7 mouse cellular contexts compared by ENCODE assay signal in the genomic region with DNA sequence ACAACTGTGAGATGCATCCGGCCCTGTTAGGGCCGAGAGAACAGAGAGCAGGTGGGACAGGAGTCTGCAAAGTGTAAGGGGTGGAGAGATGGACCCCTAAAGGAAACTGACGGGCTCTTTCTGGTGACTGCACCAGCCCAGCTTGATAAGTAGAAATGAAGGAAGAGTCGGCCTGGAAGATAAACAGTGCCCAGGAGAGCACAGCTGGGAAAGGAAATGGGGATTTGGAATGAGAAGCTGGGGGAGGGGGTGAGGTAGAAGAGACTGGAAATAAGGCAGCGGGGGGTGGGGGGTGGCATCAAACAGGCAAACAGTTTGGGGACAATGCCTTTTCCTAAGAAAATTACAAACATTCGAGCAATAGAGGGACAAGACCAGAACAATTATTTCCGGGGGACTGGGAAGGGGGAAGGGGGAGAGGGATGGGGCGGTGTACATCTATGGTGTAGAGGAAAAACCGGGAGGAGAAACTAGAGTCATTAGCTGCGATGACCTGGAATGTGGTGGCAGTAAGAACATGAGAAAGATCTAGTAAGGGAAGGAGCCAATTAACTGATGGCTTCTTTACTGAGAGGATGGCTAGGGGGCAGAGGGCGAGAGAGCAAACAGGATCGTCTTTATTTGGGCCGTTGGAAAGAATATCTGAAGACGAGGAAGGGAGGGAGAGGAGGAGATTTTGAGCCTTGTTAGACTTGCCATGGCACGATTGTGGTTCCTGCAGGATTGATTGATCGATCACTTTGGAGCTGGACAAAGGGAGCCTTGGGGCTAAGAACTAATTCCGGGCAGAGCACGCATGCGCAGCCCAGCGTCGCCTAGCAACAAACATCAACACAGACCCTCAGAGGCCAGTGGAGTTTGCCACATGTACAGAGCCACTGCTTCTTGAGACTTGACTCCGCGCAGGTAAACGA. TPM values are rescaled to one million over a fixed set of nuclear protein-coding genes. Genes with fewer than 3 reads are reported as not detected.
A peak's percentile ranks its signal among the peaks of the same experiment; 100 is the strongest.
DNase-seq lines count a peak whose midpoint lies in the region; ATAC-seq and TF ChIP-seq lines count a peak whose summit lies in the region.

A gene (plus strand): TSS at position 851 of the 914 bp plus-strand sequence.

- DNase-seq in adrenal gland, postnatal 14 days, result peak; percentile 55
- DNase-seq in kidney, adult 2 months, result peak; percentile 23
- peak; percentile 91 for DNase-seq in limb, embryonic 10.5 days (ENCODE audit: low spot score)
- peak; percentile 90 for DNase-seq in midbrain, embryonic 10.5 days (ENCODE audit: low spot score)
- DNase-seq in right cerebral cortex, postnatal 25 days, result peak; percentile 33

- H3K27me3 ChIP-seq in kidney, adult 2 months (replicated peaks; ENCODE audit: control insufficient read depth, insufficient read depth, low read length), result no peaks in the 10 kb centered on the region
- H3K27me3 ChIP-seq in limb, embryonic 10.5 days (ENCODE audit: low read depth, poor library complexity, severe bottlenecking), result no peaks in the 10 kb centered on the region
- no peaks in the 10 kb centered on the region for H3K27me3 ChIP-seq in midbrain, embryonic 10.5 days (ENCODE audit: low read depth, poor library complexity, severe bottlenecking)

- peak; percentile 79 for ATAC-seq in common myeloid progenitor, adult 5-6 weeks (replicated peaks; ENCODE audit: low read depth, poor library complexity, severe bottlenecking)
- peak; percentile 81 for ATAC-seq in granulocyte monocyte progenitor cell, adult 5-6 weeks (replicated peaks; ENCODE audit: poor library complexity, severe bottlenecking)

- H3K9me3 ChIP-seq in limb, embryonic 10.5 days (replicated peaks), result no peaks in the 10 kb centered on the region
- no peaks in the 10 kb centered on the region for H3K9me3 ChIP-seq in midbrain, embryonic 10.5 days (replicated peaks)

- no peaks in the 10 kb centered on the region for H3K36me3 ChIP-seq in kidney, adult 2 months (ENCODE audit: control insufficient read depth, insufficient read depth, low read length)
- no peaks in the 10 kb centered on the region for H3K36me3 ChIP-seq in limb, embryonic 10.5 days
- no peaks in the 10 kb centered on the region for H3K36me3 ChIP-seq in midbrain, embryonic 10.5 days

- WGBS in kidney, adult 2 months, result 23% methylated on average over 24 of the region's 24 CpGs
- whole genome bisulfite sequencing in limb, embryonic 10.5 days, result 23% methylated on average over 24 of the region's 24 CpGs
- WGBS in midbrain, embryonic 10.5 days, result 18% methylated on average over 24 of the region's 24 CpGs

- peak within 1 kb of the TSS; percentile 26; the same call in 1 of the 2 replicates for H3K4me3 ChIP-seq in kidney, adult 2 months (ENCODE audit: insufficient read depth, low read depth, low read length)
- peak within 1 kb of the TSS; percentile 58 for H3K4me3 ChIP-seq in limb, embryonic 10.5 days
- H3K4me3 ChIP-seq in midbrain, embryonic 10.5 days, result peak within 1 kb of the TSS; percentile 55

- TF ChIP-seq CTCF in kidney, adult 2 months (conservative IDR thresholded peaks at IDR 0.05; ENCODE audit: insufficient read depth, insufficient read length, low read depth, low read length), result no peak

- no peaks in the 10 kb centered on the region for H3K4me1 ChIP-seq in kidney, adult 2 months (ENCODE audit: control insufficient read depth, insufficient read depth, low read length)
- H3K4me1 ChIP-seq in limb, embryonic 10.5 days, result peaks cover 11% of the 10 kb centered on the region
- peaks cover 12% of the 10 kb centered on the region for H3K4me1 ChIP-seq in midbrain, embryonic 10.5 days

- TF ChIP-seq POLR2A in kidney, adult 2 months (IDR thresholded peaks at IDR 0.05; ENCODE audit: low read depth, low read length), result no peak

- no peak within 1 kb of the TSS for H3K27ac ChIP-seq in kidney, adult 2 months (ENCODE audit: insufficient read depth, low read depth, low read length)
- peak within 1 kb of the TSS; percentile 87 for H3K27ac ChIP-seq in limb, embryonic 10.5 days
- peak within 1 kb of the TSS; percentile 86 for H3K27ac ChIP-seq in midbrain, embryonic 10.5 days (replicated peaks)

RNA-seq across cellular contexts. Expression of the gene that starts here (rescaled TPM):
- not detected in 2 replicates for total RNA-seq in adrenal gland, postnatal 14 days (2021)
- total RNA-seq in common myeloid progenitor, adult 5-6 weeks (2017), result 0.37 and 2.1 TPM in 2 replicates
- total RNA-seq in granulocyte monocyte progenitor cell, adult 5-6 weeks (2014; fragmentation: Nextera tagmentation), result not detected in 2 replicates
- 0.05 and 1.2 TPM in 2 replicates for total RNA-seq in granulocyte monocyte progenitor cell, adult 5-6 weeks (2017)
- 0.08 and 0.10 TPM in 2 replicates for polyA plus RNA-seq in kidney, adult 2 months (2012; rRNA removed)
- polyA plus RNA-seq in limb, embryonic 10.5 days (2016; fragmentation: Nextera tagmentation; extraction: Ambion mirVana), result 0.08 and 0.10 TPM in 2 replicates
- polyA plus RNA-seq in midbrain, embryonic 10.5 days (2016; fragmentation: Nextera tagmentation; extraction: Ambion mirVana), result 0.40 and 0.51 TPM in 2 replicates

Comparison
In these comparisons a context has a peak if more than half of its experiments do, and no peak if none do; other contexts are left out.
1. Peak in DNase-seq in adrenal gland, postnatal 14 days; RNA of the gene not detected or under 1 TPM.
2. Peak in DNase-seq and H3K4me3 ChIP-seq in kidney, adult 2 months; RNA of the gene not detected or under 1 TPM.
3. Peak in DNase-seq, H3K4me3 ChIP-seq and H3K27ac ChIP-seq in limb, embryonic 10.5 days; RNA of the gene not detected or under 1 TPM.
4. Peak in DNase-seq, H3K4me3 ChIP-seq and H3K27ac ChIP-seq in midbrain, embryonic 10.5 days; RNA of the gene not detected or under 1 TPM.
5. DNase-seq: peak in every context shown above with its lines; median percentile 91 in limb, embryonic 10.5 days; 90 in midbrain, embryonic 10.5 days; 55 in adrenal gland, postnatal 14 days; 33 in right cerebral cortex, postnatal 25 days; 23 in kidney, adult 2 months.